25 mouse cellular contexts compared by ENCODE assay signal in the genomic region with DNA sequence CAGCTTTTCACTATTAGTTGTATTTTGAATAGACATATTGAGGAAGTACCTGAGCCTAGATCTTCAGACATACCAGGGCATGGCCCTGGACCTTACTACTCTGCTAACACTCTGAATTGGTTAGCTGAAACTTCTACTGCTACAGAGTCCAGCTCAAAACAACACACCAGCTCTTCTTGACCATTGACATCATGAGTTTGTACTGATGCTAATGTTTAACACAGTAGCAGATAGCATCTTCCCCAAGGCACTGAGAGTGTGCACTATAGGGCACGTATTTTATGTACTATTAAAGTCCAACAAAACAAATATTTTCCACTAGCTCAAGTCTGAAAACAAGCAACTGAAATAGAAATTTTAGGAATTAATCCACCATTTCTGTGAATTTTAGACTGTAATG.
"Had no signal": no experiment of that assay in that cellular context is flagged by ENCODE, and none has a peak within 500 bp of the region (broad histone marks: within the 10 kb centered on the region; RNA-seq: fewer than 3 reads in every experiment).

No protein-coding gene starts in this region.

- H3K4me3 ChIP-seq: gastrocnemius, adult 2 months; heart, embryonic 10.5 days; heart, embryonic 12.5 days; hindbrain, embryonic 10.5 days; hindbrain, embryonic 12.5 days; intestine, embryonic 15.5 days; layer of hippocampus, adult 2 months; limb, embryonic 13.5 days; limb, embryonic 15.5 days had no signal

- H3K36me3 ChIP-seq: heart, embryonic 10.5 days; heart, embryonic 12.5 days; hindbrain, embryonic 10.5 days; hindbrain, embryonic 12.5 days; intestine, embryonic 15.5 days; limb, embryonic 13.5 days; limb, embryonic 15.5 days had no signal

- H3K4me2 ChIP-seq: heart, embryonic 12.5 days; hindbrain, embryonic 12.5 days; hindbrain, embryonic 14.5 days; intestine, embryonic 15.5 days; limb, embryonic 13.5 days; limb, embryonic 15.5 days had no signal

- H3K27me3 ChIP-seq: heart, embryonic 12.5 days; hindbrain, embryonic 12.5 days; intestine, embryonic 15.5 days; limb, embryonic 13.5 days; limb, embryonic 15.5 days had no signal

- H3K4me1 ChIP-seq: heart, embryonic 10.5 days; heart, embryonic 12.5 days; hindbrain, embryonic 10.5 days; hindbrain, embryonic 12.5 days; intestine, embryonic 15.5 days; limb, embryonic 13.5 days; limb, embryonic 15.5 days had no signal

- H3K9ac ChIP-seq: forebrain, postnatal 0 days; heart, embryonic 12.5 days; hindbrain, embryonic 12.5 days; hindbrain, embryonic 14.5 days; intestine, embryonic 15.5 days; limb, embryonic 13.5 days; limb, embryonic 15.5 days had no signal

- H3K9me3 ChIP-seq: heart, embryonic 10.5 days; heart, embryonic 12.5 days; hindbrain, embryonic 10.5 days; hindbrain, embryonic 12.5 days; intestine, embryonic 15.5 days; limb, embryonic 13.5 days; limb, embryonic 15.5 days had no signal

- ATAC-seq: forebrain, postnatal 0 days; hindbrain, embryonic 16.5 days; inflammation-experienced regulatory T-cells, adult 6 months; intestine, embryonic 15.5 days; intestine, postnatal 0 days had no signal

- DNase-seq: forebrain, postnatal 0 days; gastrocnemius, adult 2 months; gastrocnemius, postnatal 10 days; gastrocnemius, postnatal 25 days; heart, adult 18-20 months; heart, postnatal 10 days; heart, postnatal 4 days; kidney, adult 18-20 months; kidney, adult 8-10 months; kidney, postnatal 10 days; kidney, postnatal 25 days; kidney, postnatal 4 days; left cerebral cortex, postnatal 4 days had no signal

- H3K27ac ChIP-seq: gastrocnemius, adult 2 months; heart, embryonic 10.5 days; hindbrain, embryonic 10.5 days; hindbrain, embryonic 12.5 days; hindbrain, embryonic 14.5 days; intestine, embryonic 15.5 days; layer of hippocampus, adult 2 months; limb, embryonic 13.5 days; limb, embryonic 15.5 days had no signal
